Mouse (Mus musculus) hindbrain, postnatal 0 days (tissue): ENCODE measurements around the gene Rapgef5. TPM values are rescaled to one million over a fixed set of nuclear protein-coding genes. Genes with fewer than 3 reads are reported as not detected.
A peak's percentile ranks its signal among the peaks of the same experiment; 100 is the strongest.

Experiments
- ATAC-seq: fragments of 200-750 bp; cut with Nextera tagmentation; 2 replicates; pipeline ENCODE4 v1.8.0; 2017; ENCODE audit warnings: mild to moderate bottlenecking, moderate TSS enrichment, moderate library complexity
- DNase-seq: peaks from one replicate; pipeline ENCODE4 v3.0.0-alpha.2; 2015; ENCODE audit warnings: low spot score
- H3K27ac ChIP-seq: fragments of 300-500 bp; sonication (generic); 2 replicates; pipeline ENCODE4 v1.5.1; 2014; ENCODE audit warnings: mild to moderate bottlenecking
- H3K27me3 ChIP-seq: fragments of 300-500 bp; sonication (generic); 2 replicates; pipeline ENCODE4 v1.6.1; 2014; ENCODE audit warnings: low read length, mixed read lengths; ENCODE audit not compliant: insufficient read depth
- H3K36me3 ChIP-seq: fragments of 300-500 bp; sonication (generic); 2 replicates; pipeline ENCODE4 v1.6.1; 2014; ENCODE audit warnings: low read length, mixed read lengths; ENCODE audit not compliant: insufficient read depth
- H3K4me1 ChIP-seq: fragments of 300-500 bp; sonication (generic); 2 replicates; pipeline ENCODE4 v1.6.1; 2014; ENCODE audit warnings: antibody characterized with exemption, low read length, mixed read lengths; ENCODE audit not compliant: insufficient read depth
- H3K4me2 ChIP-seq: fragments of 300-500 bp; sonication (generic); 2 replicates; pipeline ENCODE4 v1.6.1; 2014; ENCODE audit warnings: low read depth, mild to moderate bottlenecking, low read length, moderate library complexity, mixed read lengths
- H3K4me3 ChIP-seq: fragments of 300-500 bp; sonication (generic); 2 replicates; pipeline ENCODE4 v1.5.1; 2014; ENCODE audit warnings: low read length
- H3K9ac ChIP-seq: fragments of 300-500 bp; sonication (generic); replicated peaks from 2 replicates; pipeline ENCODE4 v1.6.1; 2014; ENCODE audit warnings: mild to moderate bottlenecking, low read length, moderate library complexity, mixed read lengths
- H3K9me3 ChIP-seq: fragments of 300-500 bp; sonication (generic); 2 replicates; pipeline ENCODE4 v1.6.1; 2016; ENCODE audit warnings: low read length, mixed read lengths
- CTCF ChIP-seq: IDR thresholded peaks from 2 replicates; pipeline ENCODE4 v1.5.1; 2016; ENCODE audit warnings: antibody characterized with exemption, control low read depth, low read depth
- WGBS: fragments of 180-500 bp; shearing (Covaris S2); extraction: QIAGEN DNeasy Blood & Tissue Kit; methylation state at CpG from one replicate; pipeline ENCODE4 v1.1.7; 2014; 5-methylcytosine and 5-hydroxymethylcytosine counted together
- polyA plus RNA-seq: library from polyadenylated mRNA; unstranded; fragments of >200 nt; fragmentation: Nextera tagmentation; extraction: Ambion mirVana; gene quantifications from 2 replicates; pipeline ENCODE4 v1.2.1, GENCODE M21; 2015
- total RNA-seq: library from RNA; depleted of rRNA; stranded (reverse); fragments of >200 nt; gene quantifications from 2 replicates; pipeline ENCODE4 v1.2.3, GENCODE M21; 2014; rRNA removed

Gene Rapgef5
- total RNA-seq: 32.3 and 38.4 TPM in 2 replicates
- polyA plus RNA-seq: 25.3 and 25.5 TPM in 2 replicates

- no peak within 1 kb of the TSS for H3K9ac ChIP-seq
- H3K4me2 ChIP-seq: no peak within 1 kb of the TSS
- no peak within 1 kb of the TSS for H3K27ac ChIP-seq
- no peaks in the 10 kb centered on the region for H3K36me3 ChIP-seq
- TF ChIP-seq CTCF: no peak
- H3K4me3 ChIP-seq: no peak within 1 kb of the TSS
- DNase-seq (no peak), ATAC-seq (no peak)
- no peaks in the 10 kb centered on the region for H3K9me3 ChIP-seq
- H3K27me3 ChIP-seq: no peaks in the 10 kb centered on the region
- H3K4me1 ChIP-seq: no peaks in the 10 kb centered on the region
- WGBS: 94% methylated on average over 2 of the region's 2 CpGs
Observed at GRCm38 (mm10) chr12:117516179-117516578, at the start of gene Rapgef5. Gene Rapgef5 (plus strand): TSS chr12:117516479.

- H3K9me3 ChIP-seq: no peaks in the 10 kb centered on the region
- H3K27me3 ChIP-seq: no peaks in the 10 kb centered on the region
- no peak overlapping the region for H3K27ac ChIP-seq
- H3K9ac ChIP-seq: no peak overlapping the region
- 26% methylated on average over 5 of the region's 5 CpGs for WGBS
- DNase-seq (peak; percentile 54), ATAC-seq (peak; percentile 49; the same call in 1 of the 2 replicates)
- no peak overlapping the region for H3K4me2 ChIP-seq
- no peak overlapping the region for H3K4me3 ChIP-seq
- no peaks in the 10 kb centered on the region for H3K36me3 ChIP-seq
- no peaks in the 10 kb centered on the region for H3K4me1 ChIP-seq
- TF ChIP-seq CTCF: no peak
Observed at GRCm38 (mm10) chr12:117468329-117468728, 48.0 kb upstream of the Rapgef5 start.

GRCm38 (mm10) chr12:117479014-117479413, 37.3 kb upstream of the Rapgef5 start:
- no peaks in the 10 kb centered on the region for H3K9me3 ChIP-seq
- no peak overlapping the region for H3K9ac ChIP-seq
- no peak overlapping the region for H3K4me2 ChIP-seq
- H3K27ac ChIP-seq: no peak overlapping the region
- ATAC-seq (no peak), DNase-seq (no peak)
- no peaks in the 10 kb centered on the region for H3K27me3 ChIP-seq
- 50% methylated on average over 2 of the region's 3 CpGs for WGBS
- no peaks in the 10 kb centered on the region for H3K36me3 ChIP-seq
- no peaks in the 10 kb centered on the region; the same call in 1 of the 2 replicates for H3K4me1 ChIP-seq
- TF ChIP-seq CTCF: no peak
- no peak overlapping the region for H3K4me3 ChIP-seq

GRCm38 (mm10) chr12:117479680-117480079, 36.6 kb upstream of the Rapgef5 start:
- DNase-seq (no peak), ATAC-seq (no peak)
- Histone ChIP-seq H3K9ac (no peak overlapping the region), H3K27ac (no peak overlapping the region), H3K4me2 (no peak overlapping the region), H3K9me3 (no peaks in the 10 kb centered on the region), H3K27me3 (no peaks in the 10 kb centered on the region), H3K4me3 (no peak overlapping the region), H3K4me1 (no peaks in the 10 kb centered on the region; the same call in 1 of the 2 replicates), H3K36me3 (no peaks in the 10 kb centered on the region)
- no peak for TF ChIP-seq CTCF
- WGBS: 80% methylated on average over 7 of the region's 7 CpGs

DNA sequence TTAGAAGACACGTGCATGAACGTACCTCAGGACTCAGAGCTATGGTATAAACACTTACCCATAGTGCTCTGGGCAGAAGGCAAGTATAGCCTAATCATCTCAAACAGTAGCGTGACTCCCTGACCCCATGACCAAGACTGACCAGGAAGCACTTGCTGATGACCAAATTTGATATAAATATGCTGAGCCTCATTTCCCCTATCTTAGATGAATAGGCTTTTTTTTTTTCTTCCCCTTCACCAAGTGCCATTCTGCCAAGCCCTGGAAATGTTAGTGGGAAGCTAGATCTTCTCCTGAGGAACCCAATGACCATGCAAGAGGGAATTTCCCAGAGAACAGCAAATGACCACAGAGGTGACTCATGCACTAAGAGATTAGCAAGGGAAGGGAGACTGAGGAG, 35.3 kb upstream of the Rapgef5 start:
- no peak overlapping the region for H3K4me2 ChIP-seq
- no peak overlapping the region for H3K4me3 ChIP-seq
- no peak for DNase-seq
- H3K9me3 ChIP-seq: no peaks in the 10 kb centered on the region
- TF ChIP-seq CTCF: no peak
- H3K36me3 ChIP-seq: no peaks in the 10 kb centered on the region
- H3K27me3 ChIP-seq: no peaks in the 10 kb centered on the region
- H3K4me1 ChIP-seq: no peaks in the 10 kb centered on the region; the same call in 1 of the 2 replicates
- no peak for ATAC-seq
- 89% methylated on average over 3 of the region's 3 CpGs for WGBS
- H3K9ac ChIP-seq: no peak overlapping the region
- H3K27ac ChIP-seq: no peak overlapping the region

DNA sequence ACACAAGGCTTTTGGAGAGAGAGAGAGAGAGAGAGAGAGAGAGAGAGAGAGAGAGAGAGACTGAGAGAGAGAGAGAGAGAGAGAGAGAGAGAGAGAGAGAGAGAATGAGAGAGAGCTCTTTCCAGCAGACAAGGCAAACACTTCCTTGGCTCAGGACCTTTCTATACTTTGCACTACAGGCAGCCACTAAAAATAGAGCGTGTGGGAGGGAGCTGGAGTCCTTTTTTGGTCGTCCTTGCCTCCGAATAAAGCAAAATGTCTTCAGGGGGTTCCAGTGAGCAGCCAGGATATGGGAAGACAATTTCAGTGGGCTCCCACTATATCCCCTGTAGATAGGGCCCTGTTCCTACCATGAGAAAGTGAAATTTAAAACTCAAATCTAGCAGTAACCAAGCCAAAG, 33.6 kb upstream of the Rapgef5 start:
- 28% methylated on average over 3 of the region's 3 CpGs for WGBS
- H3K9me3 ChIP-seq: no peaks in the 10 kb centered on the region
- no peak overlapping the region for H3K4me2 ChIP-seq
- no peak overlapping the region for H3K4me3 ChIP-seq
- no peak for TF ChIP-seq CTCF
- no peak overlapping the region for H3K9ac ChIP-seq
- DNase-seq: no peak
- no peak for ATAC-seq
- no peaks in the 10 kb centered on the region for H3K36me3 ChIP-seq
- H3K27me3 ChIP-seq: no peaks in the 10 kb centered on the region
- H3K27ac ChIP-seq: no peak overlapping the region
- H3K4me1 ChIP-seq: no peaks in the 10 kb centered on the region; the same call in 1 of the 2 replicates

DNA sequence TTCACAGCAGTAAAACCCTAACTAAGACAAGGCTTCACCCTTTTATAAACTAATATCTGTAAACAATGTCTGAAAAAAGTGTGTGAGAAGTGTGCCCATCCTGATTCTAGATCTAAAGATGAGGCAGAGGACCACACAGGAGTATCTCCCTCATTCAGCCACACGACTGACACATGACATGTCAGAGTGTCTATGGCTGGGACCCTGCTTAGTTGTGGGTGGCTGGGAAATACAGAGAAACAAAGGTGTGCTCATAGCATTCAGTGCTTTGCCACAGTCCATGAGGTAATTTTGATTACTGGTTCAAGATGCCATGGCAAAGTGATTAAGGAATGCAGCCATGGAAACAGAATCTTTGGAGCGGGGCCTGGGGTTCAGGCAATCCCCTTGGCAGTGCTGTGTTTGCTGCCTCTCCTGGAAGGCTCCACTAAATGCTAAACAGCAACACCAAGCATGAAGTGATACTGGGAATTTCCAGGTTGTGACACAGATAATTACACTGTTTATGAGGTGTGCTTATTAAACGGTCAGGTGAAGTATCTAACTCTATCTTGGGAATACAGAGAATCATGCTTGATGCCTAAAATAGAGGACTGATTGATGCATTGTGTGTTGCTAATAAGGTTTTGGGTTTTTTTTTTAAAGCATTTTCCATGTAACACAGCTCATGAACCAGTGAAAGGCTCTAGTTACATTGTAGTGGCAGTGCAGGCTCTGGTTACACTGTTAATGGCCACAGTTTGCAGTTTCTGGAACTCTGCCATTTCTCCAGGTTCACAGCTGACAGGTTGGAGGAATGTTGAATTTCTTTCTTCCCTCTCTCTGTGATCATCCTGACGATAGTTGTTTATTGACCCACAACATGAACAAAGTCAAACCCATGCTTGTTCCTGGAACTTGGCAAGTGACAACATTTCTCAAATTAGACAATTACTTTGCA, 29.9 kb upstream of the Rapgef5 start:
- H3K36me3 ChIP-seq: no peaks in the 10 kb centered on the region
- no peaks in the 10 kb centered on the region for H3K9me3 ChIP-seq
- DNase-seq (peak; percentile 45), ATAC-seq (no peak)
- H3K9ac ChIP-seq: no peak overlapping the region
- H3K27ac ChIP-seq: no peak overlapping the region
- no peak overlapping the region for H3K4me3 ChIP-seq
- 53% methylated on average over 4 of the region's 4 CpGs for WGBS
- H3K27me3 ChIP-seq: no peaks in the 10 kb centered on the region
- no peak for TF ChIP-seq CTCF
- H3K4me1 ChIP-seq: no peaks in the 10 kb centered on the region; the same call in 1 of the 2 replicates
- no peak overlapping the region for H3K4me2 ChIP-seq
